Mouse (Mus musculus) inflammation-experienced regulatory T-cells, adult 6 months (primary cell): ENCODE measurements around the gene Poc5. TPM values are rescaled to one million over a fixed set of nuclear protein-coding genes. Genes with fewer than 3 reads are reported as not detected.

Source experiments
- ATAC-seq: one replicate; pipeline ENCODE4 v1.8.0; 2017
- polyA plus RNA-seq, 3 experiments: library from polyadenylated mRNA; unstranded; fragments of 100-300 nt; shearing (Covaris generic); gene quantifications; one replicate each; pipeline ENCODE4 v1.2.1; 2017

Gene Poc5
- 10 to 100 TPM; 11.6 to 15.1 (median 12.6) TPM for polyA plus RNA-seq

DNA sequence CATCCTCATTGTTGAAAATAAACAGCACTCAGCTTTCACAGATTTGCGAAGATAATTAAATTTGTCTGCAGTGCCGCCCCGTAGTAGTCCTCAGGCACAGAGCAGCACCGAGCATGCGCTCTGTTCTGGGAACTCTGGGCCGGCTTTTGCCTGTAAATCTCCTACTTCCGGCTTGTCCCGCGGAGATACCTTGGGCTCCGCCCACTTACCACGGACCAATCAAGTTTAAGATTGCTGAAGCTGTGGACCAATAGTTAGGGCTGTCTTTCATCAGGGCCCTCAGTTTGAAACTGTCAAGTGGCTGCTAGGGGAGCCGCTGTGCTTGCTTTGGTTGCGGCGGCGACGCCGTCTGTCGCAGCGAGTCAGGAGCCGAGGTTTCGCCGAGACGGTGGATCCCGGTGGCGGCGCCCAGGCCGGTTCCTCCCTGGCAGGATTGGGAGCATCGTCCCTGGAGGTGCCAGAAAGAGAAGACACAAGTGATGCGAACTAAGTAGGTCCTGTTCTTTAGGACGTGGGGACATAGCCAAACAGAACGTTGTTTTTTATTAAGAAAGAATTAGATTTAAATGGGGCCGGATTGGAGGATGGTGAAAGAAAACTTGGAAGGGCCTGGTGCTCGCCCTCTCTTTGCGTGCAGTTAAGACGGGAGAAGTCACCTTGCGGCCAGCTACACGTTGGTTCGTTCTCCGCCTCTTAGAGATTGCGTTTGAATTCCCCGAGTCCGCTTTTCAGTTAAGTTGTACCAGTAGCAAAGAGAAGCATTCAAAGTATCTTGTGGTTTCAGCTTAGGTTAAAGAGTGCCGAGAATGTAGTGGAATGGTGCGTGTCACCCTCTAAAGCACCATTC, at the start of gene Poc5:
Gene Poc5 (plus strand): TSS at position 253 of the 847 bp plus-strand sequence.
- ATAC-seq = peak; percentile 98

DNA sequence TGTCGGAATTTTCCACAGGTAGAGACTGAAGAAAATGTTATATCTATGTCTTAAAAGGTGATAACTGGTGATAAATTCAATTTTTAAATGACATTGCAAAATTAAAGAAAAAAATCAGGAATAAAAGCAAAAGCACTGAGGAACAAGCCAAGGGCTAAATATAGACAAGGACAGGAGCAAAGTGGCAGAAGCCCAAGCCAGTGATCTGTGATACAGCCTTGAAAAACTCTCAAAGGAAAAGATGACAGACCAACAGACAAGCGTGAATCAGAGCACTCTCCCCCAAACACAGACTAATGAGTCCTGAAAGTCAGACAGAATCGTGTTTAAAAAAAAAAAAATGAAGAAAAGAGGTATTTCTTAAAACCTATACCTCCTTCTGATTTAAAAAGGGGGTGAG, 46.6 kb upstream of the Poc5 start:
- no peak for ATAC-seq

DNA sequence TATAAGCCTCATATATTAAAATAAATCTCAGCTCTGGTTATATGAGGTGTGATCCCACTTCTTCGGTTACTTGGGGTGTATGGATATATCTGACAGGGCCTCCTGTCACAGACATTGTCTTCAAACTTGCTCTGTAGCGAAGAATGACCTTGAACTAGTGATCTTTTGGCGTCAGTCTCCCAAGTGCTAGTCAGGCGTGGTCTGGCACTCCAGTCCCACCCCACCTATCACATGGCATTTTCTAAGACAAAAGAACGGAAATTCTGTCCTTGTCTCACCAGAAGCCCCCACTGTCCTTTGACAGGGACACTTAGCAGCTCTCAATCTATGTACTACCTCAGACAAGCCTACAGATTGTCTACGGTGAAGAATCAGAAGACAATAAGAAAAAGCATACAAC, 43.3 kb upstream of the Poc5 start:
- no peak for ATAC-seq

DNA sequence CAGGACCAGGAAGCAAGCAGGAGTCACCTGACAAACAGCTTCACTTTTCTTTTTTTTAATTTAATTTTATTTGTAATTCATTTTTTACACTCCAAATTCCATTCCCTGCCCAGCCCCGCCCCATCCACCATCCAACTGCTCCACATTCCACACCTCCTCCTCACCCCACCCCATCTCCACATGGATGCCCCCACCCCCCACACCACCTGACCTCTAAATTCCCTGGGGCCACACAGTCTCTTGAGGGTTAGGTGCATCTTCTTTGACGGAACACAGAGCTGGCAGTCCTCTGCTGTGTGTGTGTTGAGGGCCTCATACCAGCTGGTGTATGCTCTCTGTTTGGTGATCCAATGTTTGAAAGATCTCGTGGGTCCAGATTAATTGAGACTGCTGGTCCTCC, 41.5 kb upstream of the Poc5 start:
- ATAC-seq = no peak

DNA sequence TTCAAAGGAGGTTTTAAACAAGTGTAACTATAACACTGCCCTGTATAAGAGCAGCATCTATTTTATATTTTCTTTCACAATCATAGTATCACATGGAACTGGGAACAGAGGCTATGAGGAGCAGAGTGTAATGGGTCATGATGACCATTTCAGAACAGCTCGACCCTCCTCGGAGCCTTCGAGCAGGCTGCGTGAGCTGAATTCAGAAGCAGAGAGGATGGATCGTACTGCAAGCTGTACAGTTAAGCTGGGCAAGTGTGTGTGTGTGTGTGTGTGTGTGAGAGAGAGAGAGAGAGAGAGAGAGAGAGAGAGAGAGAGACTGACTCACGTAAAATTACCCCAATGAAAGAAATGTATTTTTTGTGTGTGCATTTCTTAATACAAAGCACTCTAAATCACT, 37.9 kb upstream of the Poc5 start:
- no peak for ATAC-seq

DNA sequence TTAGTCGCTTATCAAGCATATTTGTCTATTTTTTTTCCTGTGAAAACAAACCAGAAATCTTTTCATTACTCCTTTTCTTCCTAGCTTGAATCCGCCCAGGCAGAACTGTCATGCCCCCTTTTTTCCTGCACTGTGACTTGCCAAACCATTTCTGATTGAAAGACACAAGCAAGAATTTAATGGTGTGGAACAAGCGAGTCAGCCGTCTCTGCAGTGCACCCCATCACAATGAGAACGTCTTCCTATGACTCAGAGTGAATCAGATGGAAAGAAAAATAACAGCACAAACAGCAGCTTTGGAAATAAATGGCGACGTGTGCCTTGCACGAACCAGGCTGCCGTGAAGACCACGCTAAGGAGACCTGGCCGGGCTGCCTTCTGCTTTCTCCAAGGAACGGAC, 36.8 kb upstream of the Poc5 start:
- ATAC-seq = no peak

DNA sequence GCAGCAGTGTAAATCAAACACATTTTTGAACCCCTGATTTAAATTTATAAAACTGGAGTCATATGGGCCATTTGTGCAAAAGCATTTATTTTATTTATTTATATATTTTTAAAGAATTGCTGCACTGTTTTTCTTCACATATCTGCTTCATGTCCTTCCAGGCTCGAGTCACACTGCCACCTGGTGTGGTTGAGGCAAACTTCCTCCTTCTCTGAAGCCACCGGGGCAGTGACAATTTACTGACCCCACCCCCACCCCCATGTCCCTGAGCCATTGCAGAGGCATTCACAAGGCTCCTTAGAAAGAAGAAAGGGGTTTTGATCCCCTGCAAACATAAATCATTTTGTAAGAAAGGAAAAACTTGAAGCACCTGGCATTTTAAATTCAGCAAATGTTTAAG, 12.6 kb upstream of the Poc5 start:
- ATAC-seq = no peak

DNA sequence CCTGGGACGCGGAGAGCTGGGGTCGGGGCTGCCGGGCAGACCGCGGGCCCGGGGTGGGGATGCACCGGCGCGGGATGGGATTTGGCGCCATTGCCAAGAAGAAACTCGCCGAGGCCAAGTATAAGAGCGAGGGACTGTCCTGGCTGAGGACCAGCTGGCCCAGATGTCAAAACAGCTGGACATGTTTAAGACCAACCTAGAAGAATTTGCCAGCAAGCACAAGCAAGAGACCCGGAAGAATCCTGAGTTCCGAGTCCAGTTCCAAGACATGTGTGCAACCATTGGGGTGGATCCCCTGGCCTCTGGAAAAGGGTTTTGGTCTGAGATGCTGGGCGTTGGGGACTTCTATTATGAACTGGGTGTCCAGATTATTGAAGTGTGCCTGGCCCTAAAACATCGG, 11.2 kb upstream of the Poc5 start:
- no peak for ATAC-seq

DNA sequence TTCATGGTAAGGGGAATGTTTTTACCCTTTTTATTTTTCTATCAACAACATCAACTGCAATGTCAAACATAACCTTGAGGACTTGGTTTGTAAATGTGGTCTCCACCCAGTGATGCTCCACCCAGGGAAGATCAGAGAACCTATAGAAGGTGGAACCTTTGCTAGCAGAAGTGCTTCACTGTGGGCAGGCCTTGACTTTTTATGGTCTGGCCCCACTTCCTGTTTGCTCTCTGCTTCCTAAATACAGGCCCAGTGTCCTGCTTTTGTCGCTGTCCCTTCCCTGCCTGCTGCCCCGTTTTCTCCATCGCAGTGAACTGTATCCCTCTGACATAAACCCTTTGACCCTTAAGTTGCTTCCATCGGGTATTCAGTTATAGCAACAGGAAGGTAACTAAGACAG, 10.2 kb upstream of the Poc5 start:
- no peak for ATAC-seq

DNA sequence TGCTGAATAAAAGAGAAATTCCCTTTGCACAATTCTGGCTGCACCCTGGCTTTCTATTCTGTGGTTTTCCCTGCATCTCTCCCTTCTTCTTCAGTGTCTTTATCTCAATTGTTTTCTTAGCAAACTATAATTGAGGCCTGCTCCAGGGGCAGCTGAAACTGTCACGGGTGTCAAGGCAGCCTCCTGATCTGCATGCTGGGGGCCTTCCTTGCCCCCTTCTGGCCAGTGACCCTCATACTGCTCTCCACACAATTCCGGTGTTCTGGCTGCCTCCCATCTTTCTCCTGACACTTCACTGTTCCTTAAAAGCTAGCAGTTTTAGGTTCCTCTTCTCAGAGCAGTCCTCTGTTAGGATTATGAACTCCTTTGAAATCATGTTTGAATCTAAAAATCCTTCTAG, 1.2 kb downstream of the Poc5 start:
- no peak for ATAC-seq

DNA sequence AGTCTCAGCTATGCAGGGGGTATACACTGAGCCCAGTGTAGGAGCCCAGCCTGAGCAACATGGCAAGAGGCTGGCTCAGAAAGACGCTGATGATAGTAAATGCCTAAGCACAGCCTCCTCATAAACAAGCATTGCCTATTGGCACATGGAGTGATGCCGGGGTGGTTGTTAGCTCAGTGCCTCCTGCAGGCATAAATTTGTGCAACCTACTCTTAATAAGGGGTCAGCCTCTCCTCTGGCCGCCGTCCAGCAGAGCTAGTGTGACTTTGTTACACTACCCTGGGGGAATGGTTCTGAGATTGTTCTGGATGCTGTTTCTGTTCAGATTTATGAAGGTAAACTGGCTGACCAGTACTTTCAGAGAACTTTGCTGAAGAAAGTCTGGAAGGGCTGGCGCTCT, 13.2 kb downstream of the Poc5 start:
- no peak for ATAC-seq

DNA sequence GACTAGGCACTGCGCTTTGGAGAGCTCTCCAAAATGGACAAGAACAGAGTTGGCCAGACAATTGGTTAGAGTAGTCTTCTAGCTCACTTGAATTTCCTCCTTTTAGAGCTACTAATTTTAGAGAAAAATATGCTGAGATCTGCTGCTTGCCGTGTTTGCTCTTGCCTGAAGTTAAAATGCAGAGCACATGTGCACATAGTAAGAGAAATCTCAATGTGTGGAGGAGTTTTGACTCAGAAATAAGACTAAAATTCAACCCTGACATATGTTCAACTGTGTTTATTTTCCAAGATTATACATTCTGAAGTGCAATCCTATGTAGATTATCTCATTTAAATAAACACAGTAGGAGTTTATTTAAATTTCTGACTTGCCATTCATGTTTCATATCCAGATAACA, 17.4 kb downstream of the Poc5 start:
- ATAC-seq = no peak

DNA sequence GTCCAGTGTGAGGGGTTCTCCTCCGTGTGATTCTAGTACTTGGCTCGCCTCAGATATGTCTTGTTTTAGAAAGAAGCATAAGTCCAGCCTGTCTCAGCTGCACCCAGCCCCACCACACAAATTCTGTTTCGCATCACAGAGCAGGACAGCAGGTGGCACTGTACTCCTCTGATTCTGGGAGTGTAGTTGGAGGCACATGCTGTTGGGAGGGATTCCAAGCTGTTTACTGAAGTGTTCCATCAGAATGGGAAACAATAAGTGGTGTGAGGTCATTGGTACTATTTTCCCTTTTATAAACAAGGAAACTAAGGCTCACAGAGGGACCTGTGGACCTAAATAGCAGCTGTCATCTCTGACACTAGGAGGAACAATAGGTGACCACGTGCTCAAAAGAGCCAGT, 18.9 kb downstream of the Poc5 start:
- ATAC-seq = no peak

DNA sequence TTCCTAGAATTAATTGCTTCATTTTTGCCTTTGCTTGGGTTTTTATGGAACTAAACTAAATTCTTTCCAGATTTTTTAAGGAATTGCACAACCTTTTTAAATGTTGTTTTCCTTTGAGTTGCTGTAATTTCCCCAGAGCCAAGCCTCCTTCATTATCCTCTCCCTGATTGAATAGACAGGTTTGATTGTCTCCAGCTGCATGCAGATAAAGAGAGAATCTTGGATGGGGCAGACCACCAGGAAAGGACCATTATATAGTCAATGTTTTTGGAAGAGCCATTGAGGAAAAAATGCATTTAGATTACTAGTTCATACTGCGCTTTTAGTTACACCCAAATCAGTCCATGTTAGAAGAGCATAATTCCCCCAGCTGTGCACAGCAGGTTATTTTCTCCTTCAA, 20.7 kb downstream of the Poc5 start:
- no peak for ATAC-seq

DNA sequence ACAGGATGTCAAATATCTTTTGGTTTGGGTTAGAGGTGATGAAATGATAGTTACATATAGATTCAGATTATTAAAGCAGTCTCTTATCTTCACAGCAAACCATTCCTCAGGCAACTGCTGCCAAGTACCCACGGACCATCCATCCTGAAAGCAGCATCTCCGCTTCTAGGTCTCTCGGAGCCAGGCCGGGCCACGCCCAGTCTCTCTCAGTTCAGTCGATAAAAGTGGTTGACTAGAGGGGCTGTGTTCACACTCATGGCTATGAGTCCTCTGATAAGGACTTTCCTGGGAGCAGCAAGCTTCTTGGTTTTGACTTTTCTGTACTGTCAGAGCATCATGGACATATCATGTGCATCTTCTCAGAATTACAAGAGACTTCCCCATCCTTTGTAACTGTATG, 26.3 kb downstream of the Poc5 start:
- ATAC-seq = no peak

DNA sequence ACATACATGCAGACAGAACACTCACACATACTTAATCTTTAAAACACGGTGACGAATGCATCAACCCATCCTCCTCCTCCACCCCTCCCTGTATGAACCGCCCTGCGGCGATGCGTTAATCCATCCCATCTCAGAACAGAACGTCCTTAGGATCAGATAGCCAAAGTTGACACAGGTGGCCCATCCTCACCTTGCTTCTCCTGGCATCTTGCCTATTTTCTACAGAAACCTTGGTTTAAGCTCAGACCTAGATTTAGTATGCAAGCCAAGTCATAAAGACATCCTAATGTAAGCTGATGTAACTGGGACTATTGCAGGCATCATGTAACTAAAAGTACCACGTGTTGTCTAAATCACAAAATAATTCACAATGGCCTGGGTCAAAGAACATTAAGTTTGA, 28.3 kb downstream of the Poc5 start:
- no peak for ATAC-seq

DNA sequence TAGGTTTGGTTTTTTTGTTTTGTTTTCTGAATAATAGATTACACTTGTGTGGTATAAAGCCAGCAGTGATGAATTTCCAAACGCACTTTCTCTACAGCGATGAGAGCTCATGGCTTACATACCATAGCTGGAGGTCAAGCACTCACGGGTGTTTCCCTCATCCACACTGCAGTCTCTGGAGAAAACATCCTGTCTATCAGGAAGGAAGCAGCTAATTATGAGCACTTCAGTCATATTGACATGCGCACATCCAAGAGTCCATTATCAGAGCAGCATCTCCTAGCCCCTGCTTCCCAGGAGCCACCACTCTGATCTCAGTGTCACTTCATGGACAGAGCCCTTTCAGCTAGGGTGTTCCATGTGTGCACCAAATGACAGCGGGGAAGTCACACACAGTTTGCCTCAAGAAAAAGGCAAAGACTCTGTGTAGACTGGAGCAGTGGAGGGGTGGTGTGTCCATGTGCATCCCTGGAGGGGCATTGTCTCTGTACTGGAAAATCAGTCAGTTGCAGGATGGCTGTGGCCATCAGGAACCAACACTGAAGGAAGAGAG, 29.2 kb downstream of the Poc5 start:
- no peak for ATAC-seq

DNA sequence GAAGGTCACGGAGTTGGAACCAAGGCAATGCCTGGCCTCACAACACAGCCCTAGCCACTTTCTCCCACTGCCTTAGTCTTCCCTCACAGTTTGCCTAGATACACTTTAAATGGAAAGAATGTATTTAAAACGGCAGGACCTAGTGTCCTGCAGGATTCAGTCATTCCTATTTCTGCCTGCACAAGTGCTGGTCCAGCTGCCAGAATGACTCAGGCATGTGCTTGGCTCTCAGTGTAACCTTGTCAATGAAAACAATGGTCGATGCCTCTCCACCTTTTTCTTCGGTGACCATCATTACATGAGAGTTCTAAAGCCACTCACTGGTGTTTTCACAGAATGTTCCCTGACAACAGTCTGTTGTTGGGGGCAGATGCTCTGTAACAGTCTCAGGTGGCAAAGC, 30.4 kb downstream of the Poc5 start:
- no peak for ATAC-seq

DNA sequence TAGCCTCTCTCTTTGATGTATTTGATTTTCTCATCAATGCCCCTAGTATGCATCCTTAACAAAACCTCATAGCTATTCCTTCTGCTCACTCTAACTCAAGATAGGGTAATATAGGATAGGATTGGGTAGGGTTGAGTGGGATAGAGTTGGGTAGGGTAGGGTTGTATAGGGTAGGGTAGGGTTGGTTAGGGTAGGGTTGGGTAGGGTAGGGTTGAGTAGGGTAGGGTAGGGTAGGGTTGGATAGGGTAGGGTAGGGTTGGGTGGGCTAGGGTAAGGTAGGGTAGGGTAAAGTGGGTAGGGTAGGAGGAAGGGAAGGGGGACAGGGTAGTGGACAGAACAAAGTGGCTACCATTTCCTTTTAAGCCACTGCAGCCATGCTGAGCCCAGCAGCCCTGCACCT, 33.1 kb downstream of the Poc5 start:
- no peak for ATAC-seq

DNA sequence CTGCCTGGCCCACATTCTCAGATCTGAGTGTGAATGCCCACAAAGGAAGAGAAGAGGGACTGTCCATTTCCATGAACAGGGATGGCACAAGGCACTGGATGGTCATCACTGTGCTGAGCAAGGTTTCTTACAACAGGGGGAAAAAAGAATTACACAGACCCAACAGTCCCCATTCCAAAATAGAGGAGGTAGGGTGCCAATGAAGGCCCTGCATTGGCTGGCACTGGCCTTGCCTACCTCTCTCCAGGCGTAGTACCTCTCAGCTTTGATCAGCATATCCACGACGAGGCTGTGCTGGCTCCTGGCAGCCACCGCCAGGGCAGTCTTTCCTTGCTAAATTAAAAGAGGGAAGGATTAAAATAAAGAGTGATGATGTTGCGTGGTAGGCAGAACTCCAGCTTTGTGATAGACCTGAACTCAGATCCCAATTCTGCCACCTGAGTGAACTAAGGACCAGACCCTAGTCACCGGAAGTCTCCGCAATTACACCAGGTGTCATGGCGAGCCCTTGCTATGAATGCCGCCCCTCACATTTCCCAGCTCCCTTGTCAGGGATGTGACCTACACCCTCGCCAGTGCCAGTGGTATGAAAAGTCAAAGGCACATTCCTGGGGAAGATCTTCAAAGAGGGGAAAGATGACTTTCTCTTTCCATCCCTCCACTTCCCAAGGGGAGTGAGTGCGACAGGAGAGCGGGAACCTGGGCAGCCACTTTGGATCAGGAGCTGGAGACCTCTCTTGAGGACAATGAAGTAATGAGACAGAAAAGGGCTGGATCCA, 36.6 kb downstream of the Poc5 start:
- ATAC-seq = no peak

DNA sequence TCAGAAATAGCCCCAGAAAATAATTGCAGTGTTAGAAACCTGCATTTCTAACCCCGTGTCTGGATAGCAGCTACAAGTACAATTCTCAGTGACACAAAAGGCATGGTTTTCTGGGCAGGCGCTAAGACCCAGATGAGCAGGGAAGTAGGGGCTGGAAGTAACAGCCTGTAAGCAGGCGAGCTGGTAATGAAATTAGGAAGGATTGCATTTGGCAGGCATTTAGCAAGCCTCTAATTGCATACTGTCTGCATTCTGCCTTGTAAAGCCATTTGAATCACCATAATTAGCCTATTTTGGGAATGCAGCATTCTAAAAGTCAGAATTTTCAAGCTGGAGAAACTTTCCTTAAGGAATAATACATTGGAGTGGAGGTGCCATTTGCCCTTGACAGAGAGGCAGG, 38.0 kb downstream of the Poc5 start:
- no peak for ATAC-seq

DNA sequence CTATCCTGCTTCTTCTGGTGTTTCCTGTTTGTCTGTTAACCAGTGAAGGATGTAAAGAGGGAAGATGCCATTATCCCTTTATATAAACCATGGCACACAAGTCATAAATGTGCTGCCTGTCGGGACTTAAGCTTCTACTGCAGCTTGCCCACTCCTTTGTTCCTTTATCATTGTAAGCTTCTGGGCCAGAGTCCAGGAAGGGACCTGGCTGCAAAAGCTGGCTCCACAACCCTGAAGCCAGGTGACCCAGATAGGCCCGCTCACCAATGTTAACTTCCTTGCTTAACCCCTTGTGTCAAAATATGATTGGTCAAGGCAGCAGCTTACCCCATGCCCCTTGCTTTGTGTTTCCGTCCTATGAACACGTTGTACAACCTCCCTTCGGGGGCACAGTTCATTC, 40.4 kb downstream of the Poc5 start:
- ATAC-seq = no peak

DNA sequence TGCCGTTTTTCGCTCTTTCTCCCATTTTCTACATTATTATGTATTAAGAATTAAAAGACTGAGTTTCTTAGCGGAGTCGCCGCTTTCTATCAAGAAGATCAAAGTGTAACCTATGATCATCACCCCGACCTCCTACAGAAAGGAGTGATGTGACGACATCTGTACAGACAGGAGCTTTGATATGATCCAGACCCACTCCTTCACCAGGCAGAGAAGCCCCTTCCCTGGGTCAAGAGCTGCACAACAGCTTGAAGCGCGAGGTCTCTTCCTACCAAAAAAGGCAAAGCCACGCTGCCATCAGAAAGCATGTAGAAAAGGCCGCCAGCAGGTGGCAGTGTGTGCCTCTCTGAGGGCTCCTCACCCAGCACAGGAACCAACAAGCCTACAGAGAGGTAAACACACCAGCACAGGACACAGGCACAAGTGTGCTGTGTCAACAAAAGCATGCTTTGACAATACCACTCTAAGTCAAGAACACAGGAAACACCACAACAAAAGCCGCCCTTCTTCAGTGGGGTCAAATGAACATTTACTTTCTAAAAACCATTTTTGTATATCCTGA, 43.6 kb downstream of the Poc5 start:
- ATAC-seq = peak; percentile 89

DNA sequence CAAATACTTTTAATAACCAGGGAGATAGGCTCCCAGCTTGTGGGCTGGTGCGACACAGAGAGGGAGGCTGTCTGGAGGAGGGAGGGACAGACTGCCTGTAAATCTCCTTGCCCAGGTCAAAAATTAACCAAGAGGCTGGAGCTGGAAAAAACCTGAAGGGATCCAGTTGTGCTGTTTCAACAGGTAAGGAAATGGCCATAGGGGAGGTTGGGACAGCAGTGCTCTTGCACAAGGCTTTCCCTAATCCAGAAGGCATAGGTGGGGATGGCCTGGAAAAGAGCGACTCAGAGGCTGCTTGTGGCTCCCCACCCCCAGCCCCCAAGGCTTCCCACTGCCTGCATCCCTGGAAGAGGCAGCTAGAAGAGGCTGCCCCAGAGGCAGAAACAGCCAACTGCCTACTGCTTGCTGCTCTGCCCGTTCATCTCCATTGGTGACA, 44.3 kb downstream of the Poc5 start:
- ATAC-seq = no peak
